Mouse (Mus musculus): ENCODE data around the gene B4galnt4. TPM values are rescaled to one million over a fixed set of nuclear protein-coding genes. Genes with fewer than 3 reads are reported as not detected.

Gene B4galnt4
- total RNA-seq, 2 experiments from 2014 or later, result 0.22 TPM; not detected in 1

- DNase-seq, result peak; percentile 16 to 20
- intact Hi-C loops (cut with DNase I), result no loop called here
These were observed 19.9 kb upstream of the B4galnt4 start for GRCm38 (mm10) chr7:141040867-141041606.

GRCm38 (mm10) chr7:141041661-141042060, 19.2 kb upstream of the B4galnt4 start:
- DNase-seq, result peak; percentile 88 to 89
- intact Hi-C loops (cut with DNase I), result no loop called here

- intact Hi-C loops (cut with DNase I), result no loop called here
These were observed 18.4 kb upstream of the B4galnt4 start for GRCm38 (mm10) chr7:141042539-141042938.

GRCm38 (mm10) chr7:141046931-141047580, 13.8 kb upstream of the B4galnt4 start:
- intact Hi-C loops (cut with DNase I), result no loop called here

More at GRCm38 (mm10) chr7:141042539-141042938, 18.4 kb upstream of the B4galnt4 start:
- DNase-seq, result no peak

GRCm38 (mm10) chr7:141047581-141048225, 13.2 kb upstream of the B4galnt4 start:
- DNase-seq, result peak; percentile 89 to 90
- intact Hi-C loops (cut with DNase I), result loop anchor here (1.0 to 2.0 kb wide), 5 partner anchors 38 to 203 kb away; partner anchors contain the start of gene Scgb1c1

More at GRCm38 (mm10) chr7:141046931-141047580, 13.8 kb upstream of the B4galnt4 start:
- peak; percentile 53 to 67 for DNase-seq

GRCm38 (mm10) chr7:141048226-141049218, 12.4 kb upstream of the B4galnt4 start:
- intact Hi-C loops (cut with DNase I), result loop anchor here (1.0 to 2.0 kb wide), 5 partner anchors 39 to 204 kb away; partner anchors contain the start of gene Scgb1c1
- DNase-seq, result peak; percentile 94 to 96

- intact Hi-C loops (cut with DNase I), result loop anchor here (2.0 kb wide), 1 partner anchor 205 kb away; the partner anchor contains the start of gene Scgb1c1
- DNase-seq, result no peak
These were observed 11.6 kb upstream of the B4galnt4 start for GRCm38 (mm10) chr7:141049326-141049725.

GRCm38 (mm10) chr7:141051060-141051685, 9.7 kb upstream of the B4galnt4 start:
- intact Hi-C loops (cut with DNase I), result no loop called here
- no peak for DNase-seq

- intact Hi-C loops (cut with DNase I), result no loop called here
- no peak for DNase-seq
These were observed 8.9 kb upstream of the B4galnt4 start for GRCm38 (mm10) chr7:141052016-141052415.

- no peak for DNase-seq
- intact Hi-C loops (cut with DNase I), result no loop called here
These were observed 8.5 kb upstream of the B4galnt4 start for GRCm38 (mm10) chr7:141052421-141052820.

- intact Hi-C loops (cut with DNase I), result no loop called here
- no peak for DNase-seq
These were observed 5.1 kb upstream of the B4galnt4 start for GRCm38 (mm10) chr7:141055785-141056184.

- no peak for DNase-seq
- intact Hi-C loops (cut with DNase I), result no loop called here
These were observed 3.9 kb upstream of the B4galnt4 start for GRCm38 (mm10) chr7:141056976-141057375.

- intact Hi-C loops (cut with DNase I), result no loop called here
- DNase-seq, result no peak
These were observed 3.4 kb upstream of the B4galnt4 start for GRCm38 (mm10) chr7:141057541-141057940.

- intact Hi-C loops (cut with DNase I), result no loop called here
- DNase-seq, result no peak
These were observed 2.1 kb upstream of the B4galnt4 start for GRCm38 (mm10) chr7:141058601-141059341.

- no peak for DNase-seq
- intact Hi-C loops (cut with DNase I), result no loop called here
These were observed 975 bp upstream of the B4galnt4 start for GRCm38 (mm10) chr7:141059929-141060328.

- intact Hi-C loops (cut with DNase I), result no loop called here
These were observed 377 bp downstream of the B4galnt4 start for GRCm38 (mm10) chr7:141061269-141061692.

GRCm38 (mm10) chr7:141062525-141062924, 1.6 kb downstream of the B4galnt4 start:
- intact Hi-C loops (cut with DNase I), result no loop called here

More at GRCm38 (mm10) chr7:141061269-141061692, 377 bp downstream of the B4galnt4 start:
- no peak for DNase-seq

GRCm38 (mm10) chr7:141063353-141063752, 2.4 kb downstream of the B4galnt4 start:
- intact Hi-C loops (cut with DNase I), result no loop called here
- DNase-seq, result no peak

More at GRCm38 (mm10) chr7:141062525-141062924, 1.6 kb downstream of the B4galnt4 start:
- DNase-seq, result no peak

GRCm38 (mm10) chr7:141064175-141064574, 3.3 kb downstream of the B4galnt4 start:
- DNase-seq, result no peak
- intact Hi-C loops (cut with DNase I), result no loop called here

Measured in heart, postnatal 10 days (tissue).